Mouse (Mus musculus) mature B cell (primary cell): ENCODE measurements around the gene Tmem178b.

Experiments
- in situ Hi-C: fragments of 300-500 bp; cut with MboI; formaldehyde crosslinking; loops from 2 replicates; pipeline ENCODE4 v1.14.3; 2019

Gene Tmem178b

DNA sequence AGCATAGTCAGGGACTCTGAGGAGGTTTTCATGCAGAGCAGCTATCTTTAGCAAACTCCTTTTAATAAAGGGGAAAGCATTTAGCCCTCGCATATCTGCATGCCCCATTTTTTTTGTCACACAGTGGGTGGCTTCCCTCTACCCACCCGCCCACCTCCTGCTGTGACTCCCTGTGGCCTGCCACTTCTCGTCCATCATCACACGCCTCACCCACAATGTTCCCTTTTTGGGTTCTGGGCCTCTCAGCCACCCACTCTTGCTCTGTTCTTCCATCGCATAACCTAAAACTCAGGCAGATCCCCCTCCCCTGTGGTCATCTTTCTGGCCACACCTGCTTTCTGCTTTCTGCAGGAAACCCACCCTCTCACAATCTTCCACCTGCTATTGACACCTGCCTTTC, 288.3 kb downstream of the Tmem178b start:
- in situ Hi-C loops, result no loop called here

GRCm38 (mm10) chr6:40173559-40173958, 300.5 kb downstream of the Tmem178b start:
- in situ Hi-C loops, result no loop called here

- in situ Hi-C loops, result no loop called here
These were observed 304.8 kb downstream of the Tmem178b start for GRCm38 (mm10) chr6:40177870-40178269.

- in situ Hi-C loops, result no loop called here
These were observed 307.5 kb downstream of the Tmem178b start for GRCm38 (mm10) chr6:40180551-40180950.

DNA sequence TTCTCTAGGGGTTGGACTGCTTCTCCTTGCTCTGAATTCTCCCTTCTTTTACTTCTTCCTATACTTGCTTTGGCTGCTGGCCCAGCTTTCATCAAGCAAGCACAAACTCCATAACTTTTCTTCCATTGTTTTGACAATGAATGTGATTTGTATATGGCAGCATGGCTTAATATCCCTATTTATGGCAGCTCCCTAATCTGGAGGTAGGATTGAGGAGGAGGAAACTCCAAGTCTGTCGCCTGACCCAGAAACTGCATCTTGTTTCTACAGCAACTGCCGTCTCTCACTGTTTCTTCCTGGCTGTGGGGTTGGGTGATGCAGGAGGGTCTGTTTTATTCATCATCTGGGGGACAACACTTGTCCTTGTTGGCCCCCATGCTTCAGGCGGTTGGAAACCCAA, 327.6 kb downstream of the Tmem178b start:
- in situ Hi-C loops, result no loop called here

DNA sequence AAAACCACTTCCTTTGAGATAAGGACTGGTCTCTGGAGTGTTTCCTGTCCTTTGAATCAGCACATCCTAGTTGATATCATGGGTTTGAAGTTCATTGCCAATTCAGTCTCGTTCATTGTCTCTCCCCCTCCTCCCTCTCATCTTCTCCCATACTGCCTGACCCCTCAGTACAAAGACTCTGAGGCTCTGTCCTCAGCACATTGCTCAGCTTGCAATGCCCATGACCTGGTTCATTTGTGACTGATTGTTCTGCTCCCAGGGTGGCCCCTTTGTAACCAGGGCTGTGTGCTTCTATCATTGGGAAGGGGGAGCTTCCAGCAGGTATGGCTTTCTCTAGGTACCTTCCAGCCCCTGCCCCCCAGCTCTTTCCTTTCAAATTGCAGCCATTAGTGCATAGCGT, 329.5 kb downstream of the Tmem178b start:
- in situ Hi-C loops, result no loop called here

GRCm38 (mm10) chr6:40205380-40205779, 332.3 kb downstream of the Tmem178b start:
- in situ Hi-C loops, result no loop called here

DNA sequence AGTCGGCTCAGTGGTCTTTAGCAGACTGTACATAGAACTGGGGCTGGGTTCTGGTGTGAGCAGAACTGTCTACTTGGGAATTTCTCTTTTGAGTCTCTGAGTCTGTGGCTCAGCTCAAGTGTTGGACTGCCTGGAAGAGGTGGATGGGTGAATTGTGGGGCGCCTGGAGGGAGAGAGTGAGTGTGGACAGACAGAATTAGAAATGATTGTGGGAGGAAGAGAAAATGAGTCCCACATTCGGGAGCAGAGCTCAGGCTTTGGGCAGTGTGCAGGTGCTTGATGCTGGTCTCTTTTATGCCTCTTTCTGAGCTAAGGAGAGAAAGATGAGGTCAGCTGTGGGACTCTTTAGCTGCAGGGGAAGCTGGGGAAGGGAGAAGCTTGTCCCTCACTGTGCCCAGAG, 334.9 kb downstream of the Tmem178b start:
- in situ Hi-C loops, result no loop called here

- in situ Hi-C loops, result no loop called here
These were observed 336.1 kb downstream of the Tmem178b start for GRCm38 (mm10) chr6:40209172-40209571.

GRCm38 (mm10) chr6:40217154-40217553, 344.1 kb downstream of the Tmem178b start:
- in situ Hi-C loops, result no loop called here

GRCm38 (mm10) chr6:40217651-40218050, 344.6 kb downstream of the Tmem178b start:
- in situ Hi-C loops, result no loop called here

DNA sequence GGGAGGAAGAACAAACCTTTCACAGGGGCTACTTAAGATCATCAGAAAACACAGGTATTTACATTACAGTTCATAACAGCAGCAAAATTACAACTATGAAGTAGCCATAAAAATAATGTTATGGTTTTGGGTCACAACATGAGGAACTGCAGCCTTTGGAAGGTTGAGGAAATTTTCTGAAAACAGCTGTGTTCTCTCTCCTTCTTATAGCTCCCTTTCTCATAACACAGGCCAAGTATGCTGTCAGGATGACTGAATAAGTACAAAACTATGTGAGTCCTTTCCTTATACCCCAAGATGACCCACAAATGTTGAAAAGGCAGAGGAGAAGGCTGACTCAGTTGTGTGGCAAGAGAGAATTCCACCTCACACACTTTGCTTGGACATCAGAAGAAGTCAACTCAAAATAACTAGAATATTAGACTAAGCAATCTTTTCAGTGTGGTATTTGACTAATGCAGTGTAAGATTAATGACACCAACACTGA, 347.6 kb downstream of the Tmem178b start:
- in situ Hi-C loops, result no loop called here

DNA sequence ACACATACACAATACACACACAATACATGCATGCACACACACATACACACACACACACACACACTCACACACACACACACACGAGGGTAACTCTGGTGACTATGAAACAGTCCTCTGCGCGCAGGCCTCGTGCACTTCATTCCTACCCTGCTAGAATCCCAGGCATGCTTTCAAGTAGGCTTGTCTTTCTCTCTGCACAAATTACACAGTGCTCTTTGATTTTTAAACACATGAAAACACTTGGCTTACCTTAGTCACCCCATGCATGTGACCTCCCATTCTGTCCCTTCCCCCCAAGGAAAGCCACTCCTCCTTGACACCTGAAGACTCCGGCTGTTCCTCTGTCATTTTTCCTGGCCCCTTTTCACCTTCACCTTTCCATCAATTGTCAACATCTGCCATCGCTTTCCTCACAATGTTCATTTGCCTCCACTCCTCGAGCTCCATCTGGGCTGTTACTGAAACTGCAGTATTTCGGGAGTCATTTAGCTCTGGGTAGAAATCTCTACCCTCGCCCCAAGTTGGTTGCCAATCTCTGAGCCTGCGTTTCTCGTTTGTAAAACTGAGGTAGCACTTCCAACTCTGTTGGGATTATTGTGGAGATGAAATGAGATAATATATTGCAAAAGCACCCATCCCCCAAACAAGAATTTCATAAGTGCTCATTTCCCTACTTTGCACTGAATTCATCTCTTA, 352.7 kb downstream of the Tmem178b start:
- in situ Hi-C loops, result no loop called here

DNA sequence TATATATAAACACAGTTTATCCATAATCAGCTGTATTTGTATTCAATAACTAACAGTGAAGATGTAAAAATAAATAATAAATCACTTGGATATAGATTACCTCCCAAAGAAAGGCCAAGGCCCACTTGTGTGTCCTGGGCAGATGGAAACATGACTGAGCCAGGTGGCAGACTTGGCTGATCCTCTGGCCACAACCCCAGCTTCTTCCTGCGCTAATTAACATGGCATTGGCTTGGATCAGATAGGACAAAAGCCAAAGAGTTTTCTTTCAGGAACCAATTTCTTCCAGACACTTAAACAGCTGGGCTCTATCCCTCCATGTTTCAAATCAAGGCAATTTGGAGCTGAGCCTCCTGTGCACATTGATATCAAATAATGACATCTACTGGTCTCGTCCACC, 355.9 kb downstream of the Tmem178b start:
- in situ Hi-C loops, result no loop called here

- in situ Hi-C loops, result no loop called here
These were observed 356.9 kb downstream of the Tmem178b start for GRCm38 (mm10) chr6:40229985-40230384.

- in situ Hi-C loops, result no loop called here
These were observed 361.0 kb downstream of the Tmem178b start for GRCm38 (mm10) chr6:40234066-40234465.

DNA sequence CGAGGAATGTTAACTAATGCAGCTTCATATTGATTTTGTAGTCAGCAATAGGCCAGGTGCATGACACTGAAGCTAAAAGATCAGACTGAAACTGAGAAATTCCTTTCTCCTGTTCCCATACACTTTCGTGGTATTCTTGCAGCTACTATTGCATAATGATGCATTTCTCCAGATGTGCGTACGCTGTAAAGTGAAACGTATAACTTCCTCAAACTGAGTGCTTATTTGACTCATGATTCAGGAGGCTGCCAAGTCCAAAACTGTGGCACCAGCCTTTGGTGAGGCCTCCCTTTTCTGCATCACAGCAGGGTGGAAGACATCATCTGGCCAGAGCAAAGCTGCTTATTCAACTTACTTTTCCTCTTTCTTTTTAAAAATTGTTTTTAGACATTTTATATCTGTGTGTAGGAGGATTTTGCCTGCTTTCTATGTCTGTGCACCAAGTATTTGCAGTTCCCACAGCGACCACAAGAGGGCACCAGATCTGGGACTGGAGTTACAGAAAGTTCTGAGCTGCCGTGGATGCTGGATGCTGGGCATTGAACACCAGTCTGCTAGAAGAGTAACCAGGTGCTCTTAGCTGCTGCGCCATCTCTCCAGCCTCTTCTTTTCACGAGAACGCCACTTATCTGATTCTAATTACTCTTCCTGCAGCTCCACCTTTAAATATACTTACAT, 362.9 kb downstream of the Tmem178b start:
- in situ Hi-C loops, result no loop called here

DNA sequence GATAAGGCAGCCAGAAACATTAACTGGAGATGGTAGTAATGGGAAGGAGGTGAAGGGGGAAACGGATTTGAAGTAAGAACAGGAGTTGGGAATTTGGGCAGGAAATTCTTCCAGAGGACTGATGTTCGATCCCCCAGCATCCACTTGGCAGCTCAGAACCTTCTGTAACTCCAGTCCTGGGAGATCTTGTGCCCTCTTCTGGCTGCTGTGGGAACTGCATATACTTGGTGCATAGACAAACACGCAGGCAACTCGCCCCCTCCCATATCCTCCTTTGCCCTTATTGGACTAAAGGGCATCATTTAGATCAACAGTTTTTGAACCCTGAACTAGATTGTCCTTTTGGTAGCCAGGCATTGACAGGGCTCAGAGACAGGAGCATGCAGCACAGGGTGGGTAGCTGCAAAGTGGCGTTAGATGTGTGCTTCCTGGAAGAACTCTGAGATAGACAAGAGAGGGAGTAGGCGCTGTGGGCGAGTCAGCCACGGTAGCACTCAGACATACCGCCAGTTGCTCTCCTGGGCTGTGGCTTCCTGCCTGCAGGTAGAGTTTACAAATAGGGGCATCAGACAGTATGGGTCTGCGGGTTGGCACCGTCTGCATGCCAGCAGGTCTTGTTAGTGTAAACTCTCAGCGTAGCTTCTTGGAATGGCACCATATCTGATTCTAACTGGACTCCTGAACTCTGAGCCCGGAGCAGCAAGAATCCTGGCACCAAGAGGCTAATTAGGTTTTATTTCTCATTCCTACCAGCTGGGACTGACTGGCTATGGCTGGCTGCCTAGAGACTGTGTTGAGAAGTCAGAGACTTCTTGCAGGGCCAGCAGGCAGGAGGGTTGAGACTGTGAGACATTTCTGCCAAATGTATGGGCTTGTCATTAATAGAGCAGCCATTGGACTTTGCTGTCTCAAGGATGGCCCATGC, 364.0 kb downstream of the Tmem178b start:
- in situ Hi-C loops, result no loop called here

- in situ Hi-C loops, result no loop called here
These were observed 365.8 kb downstream of the Tmem178b start for GRCm38 (mm10) chr6:40238857-40239256.

- in situ Hi-C loops, result no loop called here
These were observed 367.6 kb downstream of the Tmem178b start for GRCm38 (mm10) chr6:40240671-40241070.

- in situ Hi-C loops, result no loop called here
These were observed 374.4 kb downstream of the Tmem178b start for GRCm38 (mm10) chr6:40247398-40247946.

DNA sequence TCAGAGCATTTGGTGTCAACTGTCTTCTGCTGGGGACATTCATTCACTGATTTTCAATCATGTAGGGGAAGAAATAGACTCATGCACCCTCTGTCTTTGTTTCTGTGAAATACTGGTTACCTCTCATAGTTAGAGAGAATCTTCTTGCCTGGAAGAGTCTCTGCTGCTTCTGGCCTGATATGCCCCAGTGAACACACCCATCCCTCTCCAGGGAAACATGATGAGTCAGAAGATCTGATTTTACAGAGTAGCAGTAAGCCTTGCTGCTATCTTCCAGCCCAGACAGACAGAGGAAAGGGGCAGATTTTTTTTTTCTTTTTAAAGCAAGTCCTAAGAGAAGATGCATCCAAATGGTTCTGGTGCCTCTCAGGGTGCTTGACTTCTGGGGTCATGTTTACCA, 376.9 kb downstream of the Tmem178b start:
- in situ Hi-C loops, result no loop called here
